Mouse (Mus musculus): ENCODE data around the gene Btbd35f15. TPM values are rescaled to one million over a fixed set of nuclear protein-coding genes. Genes with fewer than 3 reads are reported as not detected.
"Not testable (repeated sequence)": the region's sequence is repeated elsewhere in the genome, so short reads cannot be mapped to it uniquely, and the experiment has no call there.

The Btbd35f15 gene
- not detected for polyA plus RNA-seq (2017; shearing (Covaris generic))

- ATAC-seq: not testable (repeated sequence)
Measured at GRCm38 (mm10) chrX:33577214-33577613, at the start of gene Btbd35f15. TSS of gene Btbd35f15 (minus strand) at chrX:33577314.

Other genes starting within 250 kb of the Btbd35f15 start
- not detected for gene Btbd35f13, start 79.9 kb upstream of the Btbd35f15 start, polyA plus RNA-seq (2017; shearing (Covaris generic))
- not detected for gene Btbd35f14, start 125.0 kb upstream of the Btbd35f15 start, polyA plus RNA-seq (2017; shearing (Covaris generic))

Measured in inflammation-experienced regulatory T-cells, adult 6 months (primary cell).